Mouse (Mus musculus) midbrain, postnatal 0 days (tissue): ENCODE results near the gene Hnrnpl. TPM values are rescaled to one million over a fixed set of nuclear protein-coding genes. Genes with fewer than 3 reads are reported as not detected.
A peak's percentile ranks its signal among the peaks of the same experiment; 100 is the strongest.

Experiments
- ATAC-seq: fragments of 200-750 bp; cut with Nextera tagmentation; 2 replicates; pipeline ENCODE4 v1.8.0; 2017; ENCODE audit warnings: moderate number of reproducible peaks, mild to moderate bottlenecking, moderate TSS enrichment, moderate library complexity; ENCODE audit not compliant: low FRiP score
- DNase-seq: peaks from one replicate; pipeline ENCODE4 v3.0.0-alpha.2; 2015; ENCODE audit warnings: low spot score
- H3K27ac ChIP-seq: fragments of 300-500 bp; sonication (generic); 2 replicates; pipeline ENCODE4 v1.5.1; 2014; ENCODE audit warnings: low read depth, mild to moderate bottlenecking, low read length, mixed read lengths
- H3K27me3 ChIP-seq: fragments of 300-500 bp; sonication (generic); 2 replicates; pipeline ENCODE4 v1.6.1; 2014; ENCODE audit warnings: low read length, control low read depth, mixed read lengths; ENCODE audit not compliant: insufficient read depth
- H3K36me3 ChIP-seq: fragments of 300-500 bp; sonication (generic); 2 replicates; pipeline ENCODE4 v1.6.1; 2014; ENCODE audit warnings: low read length, control low read depth, mixed read lengths; ENCODE audit not compliant: insufficient read depth
- H3K4me1 ChIP-seq: fragments of 300-500 bp; sonication (generic); 2 replicates; pipeline ENCODE4 v1.6.1; 2014; ENCODE audit warnings: mild to moderate bottlenecking, control low read depth, antibody characterized with exemption, low read length, mixed read lengths; ENCODE audit not compliant: insufficient read depth
- H3K4me2 ChIP-seq: fragments of 300-500 bp; sonication (generic); 2 replicates; pipeline ENCODE4 v1.6.1; 2014; ENCODE audit warnings: low read depth, mild to moderate bottlenecking, low read length, mixed read lengths; ENCODE audit not compliant: poor library complexity, severe bottlenecking
- H3K4me3 ChIP-seq: fragments of 300-500 bp; sonication (generic); 2 replicates; pipeline ENCODE4 v1.5.1; 2014; ENCODE audit warnings: low read depth, mild to moderate bottlenecking, low read length, moderate library complexity
- H3K9ac ChIP-seq: fragments of 300-500 bp; sonication (generic); replicated peaks from 2 replicates; pipeline ENCODE4 v1.6.1; 2014; ENCODE audit warnings: mild to moderate bottlenecking, low read length, moderate library complexity, mixed read lengths; ENCODE audit not compliant: poor library complexity, severe bottlenecking
- H3K9me3 ChIP-seq: fragments of 300-500 bp; sonication (generic); 2 replicates; pipeline ENCODE4 v1.6.1; 2016; ENCODE audit warnings: low read length, control low read depth
- CTCF ChIP-seq: IDR thresholded peaks from 2 replicates; pipeline ENCODE4 v1.5.1; 2016; ENCODE audit warnings: antibody characterized with exemption, mild to moderate bottlenecking
- WGBS: fragments of 180-500 bp; shearing (Covaris S2); extraction: QIAGEN DNeasy Blood & Tissue Kit; methylation state at CpG from one replicate; pipeline ENCODE4 v1.1.7; 2014; 5-methylcytosine and 5-hydroxymethylcytosine counted together
- polyA plus RNA-seq: library from polyadenylated mRNA; unstranded; fragments of >200 nt; fragmentation: Nextera tagmentation; extraction: Ambion mirVana; gene quantifications from 2 replicates; pipeline ENCODE4 v1.2.1, GENCODE M21; 2015
- total RNA-seq: library from RNA; depleted of rRNA; stranded (reverse); fragments of >200 nt; gene quantifications from 2 replicates; pipeline ENCODE4 v1.2.3, GENCODE M21; 2014

Gene Hnrnpl
- total and polyA plus RNA-seq, 2 experiments from 2014 or later = 175 to 265 TPM

DNA sequence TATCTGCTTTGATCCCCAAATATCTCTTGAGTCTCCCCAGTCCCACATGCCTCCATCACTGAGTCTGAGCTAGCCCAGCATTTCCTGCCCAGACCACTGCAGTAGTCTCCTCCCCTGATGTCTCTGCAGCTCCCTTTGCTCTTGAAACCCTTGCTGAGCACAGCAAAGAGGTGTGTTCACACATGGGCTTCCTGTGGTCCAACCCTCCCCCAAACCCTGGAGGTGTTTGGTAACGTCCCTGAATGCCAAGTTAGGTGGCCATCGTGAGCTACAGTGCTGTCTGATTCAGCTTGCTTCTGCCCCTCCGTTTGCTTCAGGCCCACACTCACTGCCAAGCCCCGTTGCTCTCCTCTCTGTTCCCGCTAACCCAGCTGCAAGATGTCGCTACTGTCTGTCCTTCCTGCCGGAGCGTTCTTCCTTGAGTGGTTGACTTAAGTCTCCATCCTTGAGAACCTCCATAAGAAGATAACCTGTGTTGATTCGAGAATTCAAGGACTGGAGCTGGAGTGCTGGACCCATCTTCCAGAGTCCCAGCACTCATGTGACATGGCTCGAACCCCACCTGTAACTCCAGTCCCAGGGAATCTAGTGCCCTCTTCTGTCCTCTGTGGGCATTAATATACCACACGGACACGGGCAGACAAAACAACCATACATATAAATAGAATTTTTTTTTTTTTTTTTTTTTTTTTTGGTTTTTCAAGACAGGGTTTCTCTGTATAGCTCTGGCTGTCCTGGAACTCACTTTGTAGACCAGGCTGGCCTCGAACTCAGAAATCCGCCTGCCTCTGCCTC is 15.8 kb upstream of the Hnrnpl start:
- DNase-seq (no peak), ATAC-seq (no peak)
- H3K4me3 ChIP-seq = no peak overlapping the region
- no peak overlapping the region for H3K4me2 ChIP-seq
- no peaks in the 10 kb centered on the region for H3K27me3 ChIP-seq
- no peak for TF ChIP-seq CTCF
- no peak overlapping the region for H3K9ac ChIP-seq
- no peaks in the 10 kb centered on the region for H3K9me3 ChIP-seq
- no peak overlapping the region for H3K27ac ChIP-seq
- WGBS = 84% methylated on average over 12 of the region's 14 CpGs
- no peaks in the 10 kb centered on the region for H3K36me3 ChIP-seq
- H3K4me1 ChIP-seq = no peaks in the 10 kb centered on the region

GRCm38 (mm10) chr7:28793834-28794233 is 14.5 kb upstream of the Hnrnpl start:
- ATAC-seq (no peak), DNase-seq (no peak)
- Histone ChIP-seq H3K27me3 (no peaks in the 10 kb centered on the region), H3K9me3 (no peaks in the 10 kb centered on the region), H3K4me1 (no peaks in the 10 kb centered on the region), H3K9ac (no peak overlapping the region), H3K4me3 (no peak overlapping the region), H3K27ac (no peak overlapping the region), H3K4me2 (no peak overlapping the region), H3K36me3 (no peaks in the 10 kb centered on the region)
- TF ChIP-seq CTCF = peak; percentile 48
- WGBS = 46% methylated on average over 2 of the region's 2 CpGs

- H3K9ac ChIP-seq = no peak overlapping the region
- H3K4me1 ChIP-seq = no peaks in the 10 kb centered on the region
- H3K27ac ChIP-seq = no peak overlapping the region
- TF ChIP-seq CTCF = no peak
- H3K4me3 ChIP-seq = no peak overlapping the region
- no peaks in the 10 kb centered on the region for H3K36me3 ChIP-seq
- DNase-seq (no peak), ATAC-seq (no peak)
- H3K27me3 ChIP-seq = no peaks in the 10 kb centered on the region
- no peaks in the 10 kb centered on the region for H3K9me3 ChIP-seq
- 91% methylated on average over 3 of the region's 3 CpGs for WGBS
- no peak overlapping the region for H3K4me2 ChIP-seq
These were observed 13.8 kb upstream of the Hnrnpl start for GRCm38 (mm10) chr7:28794496-28794895.

- TF ChIP-seq CTCF = no peak
- WGBS = 81% methylated on average over 15 of the region's 15 CpGs
- no peak overlapping the region for H3K4me3 ChIP-seq
- no peaks in the 10 kb centered on the region for H3K27me3 ChIP-seq
- no peak overlapping the region for H3K4me2 ChIP-seq
- no peaks in the 10 kb centered on the region for H3K4me1 ChIP-seq
- ATAC-seq = no peak
- no peak overlapping the region for H3K9ac ChIP-seq
- no peak overlapping the region for H3K27ac ChIP-seq
- no peaks in the 10 kb centered on the region for H3K36me3 ChIP-seq
- no peak for DNase-seq
- H3K9me3 ChIP-seq = no peaks in the 10 kb centered on the region
These were observed 12.5 kb upstream of the Hnrnpl start for GRCm38 (mm10) chr7:28795832-28796231.

DNA sequence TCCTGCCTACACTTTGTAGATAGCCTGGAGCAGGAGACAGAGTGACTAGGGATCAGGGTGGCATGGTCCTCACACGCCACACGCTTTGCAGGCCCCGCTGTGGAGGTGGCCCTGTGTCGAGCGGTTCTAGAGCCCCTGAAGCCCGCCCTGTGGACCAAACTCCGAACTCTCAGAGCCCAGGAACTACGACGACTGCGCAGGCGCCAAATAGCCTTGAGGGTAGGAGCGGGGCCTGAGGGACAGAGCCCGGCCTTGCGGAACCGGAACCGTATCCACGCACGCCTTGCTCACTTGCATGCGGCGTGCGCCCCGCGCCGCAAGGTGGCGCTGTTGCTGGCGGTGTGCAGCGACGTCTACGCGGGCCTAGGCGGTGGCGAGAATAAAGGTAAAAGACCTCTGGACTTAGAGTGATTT is 11.8 kb upstream of the Hnrnpl start:
- Histone ChIP-seq H3K4me3 (peak overlapping the region; percentile 2; the same call in 1 of the 2 replicates), H3K9me3 (no peaks in the 10 kb centered on the region), H3K4me2 (peak overlapping the region; percentile 31), H3K9ac (no peak overlapping the region; the same call in 1 of the 2 replicates), H3K4me1 (no peaks in the 10 kb centered on the region), H3K27me3 (no peaks in the 10 kb centered on the region), H3K36me3 (no peaks in the 10 kb centered on the region), H3K27ac (no peak overlapping the region)
- ATAC-seq = peak; percentile 68
- DNase-seq = peak; percentile 62
- peak; percentile 89 for TF ChIP-seq CTCF
- 13% methylated on average over 32 of the region's 32 CpGs for WGBS

DNA sequence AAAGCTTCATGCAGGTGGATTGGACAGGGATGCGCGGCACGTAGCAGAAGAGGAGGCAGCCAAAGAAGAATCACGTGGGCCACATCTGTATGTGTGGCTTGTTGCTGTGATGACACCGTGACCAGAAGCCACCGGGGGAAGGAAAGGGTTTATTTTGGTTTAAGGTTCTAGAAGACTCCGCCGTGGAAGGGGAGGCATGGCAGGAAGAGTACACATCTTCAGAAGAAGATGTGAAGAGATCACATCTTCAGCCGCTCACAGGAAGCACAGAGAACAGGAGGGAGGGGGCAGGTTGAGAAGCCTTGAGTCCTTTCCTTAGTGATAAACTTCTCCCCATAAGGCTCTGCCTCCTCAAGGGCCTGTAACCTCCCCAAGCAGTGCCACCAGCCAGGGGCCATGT is 8.3 kb upstream of the Hnrnpl start:
- Histone ChIP-seq H3K4me2 (no peak overlapping the region), H3K27ac (no peak overlapping the region), H3K4me3 (no peak overlapping the region), H3K4me1 (no peaks in the 10 kb centered on the region), H3K9ac (no peak overlapping the region), H3K9me3 (no peaks in the 10 kb centered on the region), H3K36me3 (no peaks in the 10 kb centered on the region), H3K27me3 (no peaks in the 10 kb centered on the region)
- no peak for DNase-seq
- TF ChIP-seq CTCF = no peak
- WGBS = 94% methylated on average over 9 of the region's 9 CpGs
- ATAC-seq = no peak
